Mouse (Mus musculus): Measurements from ENCODE around the gene Mlx. TPM values are rescaled to one million over a fixed set of nuclear protein-coding genes. Genes with fewer than 3 reads are reported as not detected.
"Not testable (repeated sequence)": the region's sequence is repeated elsewhere in the genome, so short reads cannot be mapped to it uniquely, and the experiment has no call there.

The Mlx gene
- polyA plus RNA-seq, 1 experiment from 2014 or later = 40.6 TPM

DNA sequence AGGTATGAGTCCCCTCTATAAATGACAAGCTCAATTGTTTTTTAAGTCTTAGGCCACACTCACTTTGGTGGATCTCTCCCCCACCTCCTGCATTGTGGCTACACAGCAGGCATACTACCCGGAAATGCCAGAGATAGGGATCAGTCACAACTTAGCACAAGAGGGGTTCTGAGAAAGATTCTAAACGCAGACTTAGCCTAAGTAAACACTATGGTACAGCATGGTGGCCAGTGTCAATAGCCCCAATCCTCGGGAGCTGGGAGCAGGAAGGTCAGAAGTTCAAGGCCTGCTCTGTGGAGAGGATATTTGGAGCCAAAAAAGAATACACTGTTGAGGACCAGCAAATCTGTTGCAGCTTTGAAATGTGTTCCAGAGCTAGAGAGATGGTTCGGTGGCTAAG, 31.0 kb downstream of the Mlx start:
- 47% methylated on average over 4 of the region's 4 CpGs for WGBS
- no peak for DNase-seq (ENCODE audit: low spot score)
- Histone ChIP-seq H3K9me3 (no peaks in the 10 kb centered on the region), H3K4me3 (peak overlapping the region; percentile 94), H3K27me3 (replicated peaks; ENCODE audit: low read depth, poor library complexity, severe bottlenecking) (no peaks in the 10 kb centered on the region), H3K4me1 (peaks cover 34% of the 10 kb centered on the region), H3K27ac (replicated peaks) (no peak overlapping the region), H3K36me3 (replicated peaks) (peaks cover 51% of the 10 kb centered on the region)

DNA sequence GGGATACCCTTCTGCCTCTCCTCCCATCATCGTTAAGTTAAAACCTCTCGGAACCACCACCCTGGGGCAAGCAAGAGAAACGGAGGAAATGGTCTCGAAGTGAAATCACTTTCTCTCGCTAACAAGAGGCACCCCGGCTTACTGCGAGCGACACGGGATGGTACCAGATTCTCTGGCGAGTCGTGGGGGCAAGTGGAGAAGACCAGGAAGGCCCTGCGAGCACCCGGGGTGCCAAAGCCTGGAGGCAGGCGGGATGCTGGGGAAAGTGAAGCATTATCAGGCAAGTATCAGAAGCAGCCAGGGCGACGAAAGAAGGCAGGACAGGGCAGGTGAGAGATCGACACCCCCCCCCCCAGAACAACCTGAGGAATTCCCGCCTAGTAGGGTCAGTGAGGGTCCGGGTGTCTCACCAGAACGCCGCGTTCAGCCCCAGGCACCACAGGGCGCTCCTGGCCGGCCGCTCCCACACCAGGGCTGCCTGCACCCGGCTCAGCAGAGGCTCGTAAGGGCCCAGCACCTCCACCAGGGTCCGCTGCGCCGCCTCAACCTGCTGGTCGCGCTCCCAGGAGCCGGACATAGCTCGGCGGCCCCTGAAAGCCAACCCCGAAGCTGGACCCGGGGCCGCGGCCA, 32.2 kb downstream of the Mlx start:
- peak overlapping the region; percentile 94 for H3K4me3 ChIP-seq
- H3K36me3 ChIP-seq (replicated peaks) = peaks cover 50% of the 10 kb centered on the region
- no peaks in the 10 kb centered on the region for H3K27me3 ChIP-seq (replicated peaks; ENCODE audit: low read depth, poor library complexity, severe bottlenecking)
- no peaks in the 10 kb centered on the region for H3K9me3 ChIP-seq
- WGBS = 1% methylated on average over 39 of the region's 39 CpGs
- H3K4me1 ChIP-seq = peaks cover 34% of the 10 kb centered on the region
- peak overlapping the region; percentile 93 for H3K27ac ChIP-seq (replicated peaks)
- DNase-seq (ENCODE audit: low spot score) = no peak

- Histone ChIP-seq H3K36me3 (replicated peaks) (peaks cover 57% of the 10 kb centered on the region), H3K27ac (replicated peaks) (peak within 1 kb of the TSS; percentile 93), H3K4me3 (peak within 1 kb of the TSS; percentile 94), H3K9me3 (no peaks in the 10 kb centered on the region), H3K27me3 (replicated peaks; ENCODE audit: low read depth, poor library complexity, severe bottlenecking) (no peaks in the 10 kb centered on the region), H3K4me1 (peaks cover 34% of the 10 kb centered on the region)
- WGBS = under 1% methylated on average over 61 of the region's 61 CpGs
- peak; percentile 100 for DNase-seq (ENCODE audit: low spot score)
Measured at GRCm38 (mm10) chr11:101119761-101120544, 32.9 kb downstream of the Mlx start, which contains the start of the genes Retreg3 and Tubg1. TSS of gene Retreg3 (minus strand) at chr11:101119893. TSS of gene Tubg1 (plus strand) at chr11:101119938.

GRCm38 (mm10) chr11:101120545-101121188, 33.6 kb downstream of the Mlx start:
- peaks cover 61% of the 10 kb centered on the region for H3K36me3 ChIP-seq (replicated peaks)
- no peaks in the 10 kb centered on the region for H3K9me3 ChIP-seq
- peak overlapping the region; percentile 93 for H3K27ac ChIP-seq (replicated peaks)
- WGBS = 26% methylated on average over 19 of the region's 19 CpGs
- no peaks in the 10 kb centered on the region for H3K27me3 ChIP-seq (replicated peaks; ENCODE audit: low read depth, poor library complexity, severe bottlenecking)
- H3K4me3 ChIP-seq = peak overlapping the region; percentile 94
- peaks cover 30% of the 10 kb centered on the region for H3K4me1 ChIP-seq
- DNase-seq (ENCODE audit: low spot score) = peak; percentile 22

GRCm38 (mm10) chr11:101124494-101124893, 37.4 kb downstream of the Mlx start:
- DNase-seq (ENCODE audit: low spot score); H3K27ac ChIP-seq (replicated peaks); H3K4me3 ChIP-seq; H3K27me3 ChIP-seq (replicated peaks; ENCODE audit: low read depth, poor library complexity, severe bottlenecking); H3K9me3 ChIP-seq: not testable (repeated sequence)
- WGBS = 95% methylated on average over 8 of the region's 8 CpGs
- Histone ChIP-seq H3K4me1 (peaks cover 12% of the 10 kb centered on the region), H3K36me3 (replicated peaks) (peaks cover 65% of the 10 kb centered on the region)

DNA sequence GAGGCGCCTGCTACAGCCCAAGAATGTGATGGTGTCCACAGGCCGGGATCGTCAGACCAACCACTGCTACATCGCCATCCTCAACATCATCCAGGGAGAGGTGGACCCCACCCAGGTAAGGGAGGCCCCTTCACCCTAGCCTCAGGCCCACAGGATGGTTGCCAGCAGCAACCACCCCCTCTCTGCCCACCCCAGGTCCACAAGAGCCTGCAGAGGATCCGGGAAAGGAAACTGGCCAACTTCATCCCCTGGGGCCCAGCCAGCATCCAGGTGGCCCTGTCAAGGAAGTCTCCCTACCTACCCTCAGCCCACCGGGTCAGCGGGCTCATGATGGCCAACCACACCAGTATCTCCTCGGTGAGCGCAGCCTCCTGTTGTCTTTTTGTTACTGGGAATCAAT, 37.9 kb downstream of the Mlx start:
- not testable (repeated sequence) for H3K27ac ChIP-seq (replicated peaks); H3K4me3 ChIP-seq; H3K27me3 ChIP-seq (replicated peaks; ENCODE audit: low read depth, poor library complexity, severe bottlenecking); DNase-seq (ENCODE audit: low spot score); H3K9me3 ChIP-seq
- peaks cover 65% of the 10 kb centered on the region for H3K36me3 ChIP-seq (replicated peaks)
- whole genome bisulfite sequencing = 96% methylated on average over 9 of the region's 9 CpGs
- H3K4me1 ChIP-seq = peaks cover 14% of the 10 kb centered on the region

GRCm38 (mm10) chr11:101127075-101127474, 40.0 kb downstream of the Mlx start:
- Histone ChIP-seq H3K4me1 (peaks cover 6% of the 10 kb centered on the region), H3K27ac (replicated peaks) (no peak overlapping the region), H3K9me3 (peaks cover 11% of the 10 kb centered on the region; the same call in 1 of the 2 replicates), H3K27me3 (replicated peaks; ENCODE audit: low read depth, poor library complexity, severe bottlenecking) (0 out of 2 replicates have a peak, but pooled peaks cover 4% of the 10 kb centered on the region), H3K4me3 (no peak overlapping the region), H3K36me3 (replicated peaks) (peaks cover 55% of the 10 kb centered on the region)
- WGBS = 92% methylated on average over 1 of the region's 1 CpGs
- no peak for DNase-seq (ENCODE audit: low spot score)

GRCm38 (mm10) chr11:101128996-101129577, 42.0 kb downstream of the Mlx start:
- 0 out of 2 replicates have a peak, but pooled peaks cover 5% of the 10 kb centered on the region for H3K27me3 ChIP-seq (replicated peaks; ENCODE audit: low read depth, poor library complexity, severe bottlenecking)
- no peak for DNase-seq (ENCODE audit: low spot score)
- peaks cover 11% of the 10 kb centered on the region; the same call in 1 of the 2 replicates for H3K9me3 ChIP-seq
- WGBS = 86% methylated on average over 11 of the region's 11 CpGs
- peaks cover 6% of the 10 kb centered on the region for H3K4me1 ChIP-seq
- H3K36me3 ChIP-seq (replicated peaks) = peaks cover 35% of the 10 kb centered on the region
- H3K27ac ChIP-seq (replicated peaks) = no peak overlapping the region
- H3K4me3 ChIP-seq = no peak overlapping the region

GRCm38 (mm10) chr11:101130056-101130756, 43.1 kb downstream of the Mlx start:
- H3K4me1 ChIP-seq = peaks cover 6% of the 10 kb centered on the region
- H3K9me3 ChIP-seq = peaks cover 11% of the 10 kb centered on the region; the same call in 1 of the 2 replicates
- 55% methylated on average over 18 of the region's 18 CpGs for WGBS
- 0 out of 2 replicates have a peak, but pooled peaks cover 12% of the 10 kb centered on the region for H3K27me3 ChIP-seq (replicated peaks; ENCODE audit: low read depth, poor library complexity, severe bottlenecking)
- DNase-seq (ENCODE audit: low spot score) = no peak
- no peak overlapping the region for H3K27ac ChIP-seq (replicated peaks)
- no peak overlapping the region for H3K4me3 ChIP-seq
- H3K36me3 ChIP-seq (replicated peaks) = peaks cover 25% of the 10 kb centered on the region

- WGBS = 83% methylated on average over 2 of the region's 2 CpGs
- DNase-seq (ENCODE audit: low spot score) = no peak
Measured at GRCm38 (mm10) chr11:101131187-101131586, 44.1 kb downstream of the Mlx start.

DNA sequence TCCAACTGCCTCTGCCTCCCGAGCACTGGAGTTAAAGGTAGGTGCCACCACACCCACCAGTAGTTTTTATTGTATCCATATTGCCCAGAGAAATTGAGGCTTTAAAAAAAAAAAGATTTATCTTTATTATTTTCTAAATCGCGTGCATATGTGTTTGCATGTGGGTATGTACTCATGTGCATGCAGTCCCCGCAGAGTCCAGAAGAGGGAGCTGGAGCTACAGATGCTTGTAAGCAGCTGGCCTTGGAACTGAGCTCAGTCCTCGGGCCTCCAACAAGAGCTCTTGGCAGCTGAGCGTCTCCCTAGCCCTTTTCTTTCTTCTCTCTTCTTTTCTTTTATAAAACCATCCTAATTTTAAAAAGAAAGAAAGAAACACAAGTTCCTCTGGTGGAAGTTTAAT, 44.6 kb downstream of the Mlx start:
- Histone ChIP-seq H3K27ac (replicated peaks) (no peak overlapping the region), H3K27me3 (replicated peaks; ENCODE audit: low read depth, poor library complexity, severe bottlenecking) (0 out of 2 replicates have a peak, but pooled peaks cover 12% of the 10 kb centered on the region), H3K4me3 (no peak overlapping the region), H3K36me3 (replicated peaks) (peaks cover 10% of the 10 kb centered on the region), H3K9me3 (peaks cover 9% of the 10 kb centered on the region; the same call in 1 of the 2 replicates), H3K4me1 (peaks cover 6% of the 10 kb centered on the region)
- DNase-seq (ENCODE audit: low spot score) = peak; percentile 50
- 87% methylated on average over 6 of the region's 6 CpGs for WGBS

More at GRCm38 (mm10) chr11:101131187-101131586, 44.1 kb downstream of the Mlx start:
- Histone ChIP-seq H3K4me3 (no peak overlapping the region), H3K36me3 (replicated peaks) (peaks cover 15% of the 10 kb centered on the region), H3K27me3 (replicated peaks; ENCODE audit: low read depth, poor library complexity, severe bottlenecking) (0 out of 2 replicates have a peak, but pooled peaks cover 12% of the 10 kb centered on the region), H3K9me3 (peaks cover 11% of the 10 kb centered on the region; the same call in 1 of the 2 replicates), H3K4me1 (peaks cover 6% of the 10 kb centered on the region), H3K27ac (replicated peaks) (no peak overlapping the region)
